Mouse (Mus musculus) left cerebral cortex, postnatal 25 days (tissue): ENCODE measurements around the gene Ccr4. TPM values are rescaled to one million over a fixed set of nuclear protein-coding genes. Genes with fewer than 3 reads are reported as not detected.

Source experiments
- total RNA-seq, 2 experiments: library from RNA; stranded (reverse); gene quantifications; 2 replicates each; pipeline ENCODE4 v1.2.3; 2021

Ccr4 gene
- total RNA-seq, 2 experiments from 2014 or later = not detected

Other genes with a start within 250 kb of the Ccr4 start
- not detected for gene Bcl2a1c, start 174.8 kb downstream of the Ccr4 start, total RNA-seq
- gene Crtap, start 114.2 kb downstream of the Ccr4 start, total RNA-seq = 1 to 10 TPM; 5.9 to 7.1 TPM
- gene Glb1, start 103.8 kb downstream of the Ccr4 start, total RNA-seq = 10 to 100 TPM; 22.2 to 24.4 TPM
- 10 to 100 TPM in 1 of 2 experiments, 1 to 10 TPM in 1; 9.7 to 10.8 TPM for gene Tmppe, start 103.8 kb downstream of the Ccr4 start, total RNA-seq
- not detected for gene C130032M10Rik, start 10.8 kb upstream of the Ccr4 start, total RNA-seq
- gene Trim71, start 59.5 kb upstream of the Ccr4 start, total RNA-seq = under 1 TPM; 0.69 TPM
- 10 to 100 TPM; 45.0 to 46.8 TPM for gene Cnot10, start 135.3 kb upstream of the Ccr4 start, total RNA-seq
- gene Dync1li1, start 183.9 kb upstream of the Ccr4 start, total RNA-seq = 10 to 100 TPM; 90.1 to 93.7 TPM
- gene Cmtm6, start 226.2 kb upstream of the Ccr4 start, total RNA-seq = 10 to 100 TPM; 22.9 to 23.7 TPM